ENCODE assay signal across 12 mouse cellular contexts in the genomic region with DNA sequence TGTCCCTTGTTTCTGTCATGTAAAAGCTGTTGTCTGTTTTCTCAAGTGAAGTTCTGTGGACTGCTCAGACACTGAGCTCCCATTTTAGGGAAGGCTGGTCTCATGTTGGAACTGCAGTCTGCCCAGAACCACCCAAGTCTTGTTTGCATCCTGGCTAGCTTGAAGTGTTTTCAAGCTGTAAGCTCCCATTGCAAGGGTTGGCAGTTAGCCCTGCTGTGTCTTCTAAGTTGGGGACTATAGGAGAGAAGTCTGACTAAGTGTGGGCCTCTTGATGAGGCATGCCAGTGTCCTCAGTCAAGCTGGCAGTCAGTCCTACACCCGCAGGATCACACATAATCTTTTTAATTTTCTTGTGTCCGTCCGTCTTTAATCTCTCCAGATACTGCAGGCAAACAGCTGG.
"Had no signal": no experiment of that assay in that cellular context is flagged by ENCODE, and none has a peak within 500 bp of the region (broad histone marks: within the 10 kb centered on the region; RNA-seq: fewer than 3 reads in every experiment).

No protein-coding gene starts in this region.

- DNase-seq: lung, adult 18-20 months; lung, embryonic 14.5 days; lung, postnatal 10 days; lung, postnatal 4 days; midbrain, embryonic 14.5 days; retina, postnatal 1 day; right cerebral cortex, postnatal 25 days; right cerebral cortex, postnatal 4 days; spleen, adult 18-20 months; thymus, adult 2 months; thymus, postnatal 25 days; thymus, postnatal 4 days had no signal
